Mouse (Mus musculus) heart, adult 2 months (tissue): ENCODE measurements around the gene Prtg. TPM values are rescaled to one million over a fixed set of nuclear protein-coding genes. Genes with fewer than 3 reads are reported as not detected.

Experiments used
- DNase-seq, 2 experiments: peaks; one replicate each; pipeline ENCODE4 v3.0.0; 2021
- H3K27ac ChIP-seq: fragments of 200-600 bp; 2 replicates; pipeline ENCODE4 v1.8.1; 2022
- H3K27me3 ChIP-seq: fragments of 200-500 bp; 2 replicates; pipeline ENCODE4 v1.6.1; 2012; ENCODE audit warnings: mild to moderate bottlenecking, low read length, inconsistent platforms, mixed read lengths; ENCODE audit not compliant: control insufficient read depth, insufficient read depth
- H3K36me3 ChIP-seq: fragments of 200-500 bp; 2 replicates; pipeline ENCODE4 v1.6.1; 2012; ENCODE audit warnings: low read length, inconsistent platforms; ENCODE audit not compliant: control insufficient read depth, insufficient read depth
- H3K4me1 ChIP-seq: fragments of 200-500 bp; 2 replicates; pipeline ENCODE4 v1.6.1; 2011; ENCODE audit warnings: low read length; ENCODE audit not compliant: control insufficient read depth, insufficient read depth
- H3K4me3 ChIP-seq: fragments of 200-600 bp; 2 replicates; pipeline ENCODE4 v1.8.1; 2022
- H3K79me2 ChIP-seq: fragments of 200-500 bp; replicated peaks from 2 replicates; pipeline ENCODE4 v1.6.1; 2012; ENCODE audit warnings: mild to moderate bottlenecking, inconsistent platforms, low read length, moderate library complexity, mixed read lengths; ENCODE audit not compliant: control insufficient read depth, insufficient read depth
- H3K9ac ChIP-seq: fragments of 200-500 bp; 2 replicates; pipeline ENCODE4 v1.6.1; 2012; ENCODE audit warnings: low read depth, mild to moderate bottlenecking, control low read depth, inconsistent platforms, low read length, mixed read lengths
- CTCF ChIP-seq: fragments of 200-600 bp; IDR thresholded peaks from 2 replicates; pipeline ENCODE4 v1.8.1; 2022; ENCODE audit warnings: antibody characterized with exemption, mild to moderate bottlenecking, moderate library complexity
- EP300 ChIP-seq: fragments of 200-500 bp; IDR thresholded peaks from 2 replicates; pipeline ENCODE4 v1.6.1; 2011; ENCODE audit warnings: low read depth, low read length, control low read depth; ENCODE audit not compliant: insufficient read depth
- POLR2A ChIP-seq: fragments of 200-500 bp; IDR thresholded peaks from 2 replicates; pipeline ENCODE4 v1.6.1; 2011; ENCODE audit warnings: mild to moderate bottlenecking, low read depth, low read length, control low read depth; ENCODE audit not compliant: insufficient read depth
- WGBS: fragments of 180-500 bp; shearing (Covaris S2); methylation state at CpG from one replicate; pipeline ENCODE4 v1.1.7; 2018; 5-methylcytosine and 5-hydroxymethylcytosine counted together
- intact Hi-C: fragments of 180-260 bp; cut with DNase I; formaldehyde crosslinking; loops from one replicate; pipeline ENCODE4 v1.15.1; 2025
- long read RNA-seq: library from polyadenylated mRNA; stranded (forward); transcript quantifications from one replicate; pipeline ENCODE4 v2.0.0, GENCODE M21; 2021
- polyA plus RNA-seq: library from polyadenylated mRNA; depleted of rRNA; stranded (reverse); fragments of >200 nt; gene quantifications from 2 replicates; pipeline ENCODE4 v1.2.3, GENCODE M21; 2012; rRNA removed
- total RNA-seq, 2 experiments: library from RNA; stranded (reverse); gene quantifications; 2 replicates each; pipeline ENCODE4 v1.2.3; 2021

The Prtg gene
- total RNA-seq, result under 1 TPM; 0.02 to 0.05 TPM
- polyA plus RNA-seq, result 0.12 and 0.27 TPM in 2 replicates
- long read RNA-seq, result 0 reads

- peak within 1 kb of the TSS; percentile 46 for H3K9ac ChIP-seq
- TF ChIP-seq POLR2A (no peak), EP300 (no peak), CTCF (no peak)
- H3K4me1 ChIP-seq, result no peaks in the 10 kb centered on the region
- H3K27ac ChIP-seq, result no peak within 1 kb of the TSS
- no peaks in the 10 kb centered on the region for H3K79me2 ChIP-seq
- H3K36me3 ChIP-seq, result no peaks in the 10 kb centered on the region
- peak within 1 kb of the TSS; percentile 64 for H3K4me3 ChIP-seq
- peaks cover 2% of the 10 kb centered on the region for H3K27me3 ChIP-seq
- intact Hi-C loops, result loop anchor here (5.0 kb wide), 1 partner anchor 75 kb away; no protein-coding TSS in a partner anchor
- peak; percentile 22 to 31 for DNase-seq
- 1% methylated on average over 55 of the region's 57 CpGs for WGBS
Observed at GRCm38 (mm10) chr9:72806731-72807419, at the start of gene Prtg. Gene Prtg, plus strand, starts transcription at chr9:72806874.

GRCm38 (mm10) chr9:72757143-72757542 is 49.5 kb upstream of the Prtg start:
- WGBS, result 83% methylated on average over 5 of the region's 5 CpGs
- no peaks in the 10 kb centered on the region for H3K27me3 ChIP-seq
- intact Hi-C loops, result no loop called here

DNA sequence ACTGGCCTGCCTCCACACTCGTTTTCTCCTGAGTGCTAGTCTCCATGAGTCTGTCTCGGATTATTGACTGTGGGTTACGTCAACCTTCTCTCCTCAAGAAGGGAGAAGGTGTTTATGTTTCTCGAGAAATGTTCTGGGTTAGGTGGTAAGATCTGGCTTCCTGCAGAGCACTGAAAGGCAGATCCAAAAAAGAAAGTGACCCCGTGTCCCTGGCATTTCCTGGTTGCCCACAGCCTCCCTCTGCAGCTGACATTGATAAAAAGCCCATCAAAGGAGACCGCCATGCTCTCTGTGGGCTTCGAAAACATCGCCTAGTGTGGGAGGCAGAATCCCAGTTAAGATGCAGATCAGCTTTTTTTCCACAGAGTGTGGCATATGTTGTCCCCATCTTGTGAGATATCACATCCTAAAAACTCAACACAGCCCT is 48.0 kb upstream of the Prtg start:
- Histone ChIP-seq H3K4me3 (no peak overlapping the region), H3K36me3 (no peaks in the 10 kb centered on the region), H3K27ac (no peak overlapping the region), H3K79me2 (no peaks in the 10 kb centered on the region), H3K4me1 (no peaks in the 10 kb centered on the region; the same call in 1 of the 2 replicates), H3K9ac (no peak overlapping the region), H3K27me3 (no peaks in the 10 kb centered on the region)
- 40% methylated on average over 8 of the region's 8 CpGs for WGBS
- no peak for DNase-seq
- intact Hi-C loops, result no loop called here
- TF ChIP-seq CTCF (no peak), EP300 (no peak), POLR2A (no peak)

More at GRCm38 (mm10) chr9:72757143-72757542, 49.5 kb upstream of the Prtg start:
- Histone ChIP-seq H3K36me3 (no peaks in the 10 kb centered on the region), H3K4me3 (no peak overlapping the region), H3K79me2 (no peaks in the 10 kb centered on the region), H3K4me1 (no peaks in the 10 kb centered on the region), H3K9ac (no peak overlapping the region), H3K27ac (no peak overlapping the region)
- TF ChIP-seq CTCF, result no peak
- TF ChIP-seq EP300, result no peak
- TF ChIP-seq POLR2A, result no peak
- DNase-seq, result no peak

DNA sequence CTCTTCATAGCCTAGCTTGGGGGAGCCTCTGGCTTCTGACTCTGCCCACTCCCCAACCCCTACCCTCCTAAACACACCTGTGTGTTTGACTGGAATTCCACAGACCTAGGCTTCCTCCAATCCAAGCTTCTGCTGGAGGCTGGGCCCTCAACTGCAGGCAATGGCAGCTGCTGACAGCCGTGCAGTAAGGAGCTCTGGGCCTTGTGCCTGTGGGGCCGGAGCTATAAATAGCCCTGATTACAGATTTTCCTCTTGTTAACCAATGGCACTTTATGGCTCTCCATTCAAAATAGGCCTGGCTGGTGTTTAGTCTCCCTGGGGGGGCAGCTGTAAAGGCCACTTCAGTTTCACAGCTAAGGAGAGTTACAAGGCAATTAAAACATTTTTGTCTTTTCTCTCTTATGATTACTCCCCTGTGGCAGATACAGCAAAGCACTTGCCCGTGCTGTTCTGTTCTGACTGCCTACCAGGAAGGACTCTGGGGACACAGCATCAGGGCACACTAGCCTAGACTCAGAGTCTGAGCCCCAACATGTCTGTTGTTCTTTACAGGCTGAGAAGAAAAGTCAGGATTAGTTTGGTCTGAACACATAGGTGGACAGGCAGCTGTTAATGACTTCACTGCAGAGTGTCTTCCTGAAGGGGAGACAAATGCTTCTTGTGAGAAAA is 43.5 kb upstream of the Prtg start:
- H3K79me2 ChIP-seq, result no peaks in the 10 kb centered on the region
- no peak overlapping the region for H3K9ac ChIP-seq
- no peaks in the 10 kb centered on the region for H3K36me3 ChIP-seq
- H3K4me1 ChIP-seq, result no peaks in the 10 kb centered on the region; the same call in 1 of the 2 replicates
- H3K4me3 ChIP-seq, result no peak overlapping the region
- TF ChIP-seq CTCF (no peak), POLR2A (no peak), EP300 (peak; percentile 28; the same call in 1 of the 2 replicates)
- peak; percentile 45 to 63 for DNase-seq
- WGBS, result 6% methylated on average over 3 of the region's 3 CpGs
- peak overlapping the region; percentile 41 for H3K27ac ChIP-seq
- intact Hi-C loops, result no loop called here
- H3K27me3 ChIP-seq, result no peaks in the 10 kb centered on the region

DNA sequence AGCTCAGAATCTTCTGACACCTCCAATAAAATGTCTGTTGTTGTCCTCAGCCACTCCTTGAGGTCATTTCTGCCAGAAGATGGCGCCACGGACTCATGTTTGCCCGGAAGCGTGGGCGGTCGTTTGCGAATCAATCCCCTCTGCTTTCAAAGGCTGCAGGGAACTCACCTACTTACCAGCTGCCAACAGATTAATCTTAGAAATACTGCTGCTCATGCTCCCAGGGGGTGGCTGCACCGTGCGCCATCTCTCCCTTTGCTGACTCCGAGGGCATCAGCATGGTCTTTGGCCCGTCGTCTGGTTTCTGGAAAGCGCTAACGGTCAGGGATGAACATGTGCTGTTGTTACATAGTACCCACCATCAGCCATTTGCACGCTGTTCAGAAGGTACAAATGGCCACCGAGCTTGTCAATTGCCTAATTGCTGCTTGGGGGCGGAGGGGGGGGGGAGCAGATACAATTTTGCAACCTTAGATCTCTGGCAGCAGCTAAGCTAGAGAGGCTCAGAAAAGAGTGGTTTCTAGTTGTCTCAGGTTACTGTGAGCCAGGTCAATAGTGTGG is 39.8 kb upstream of the Prtg start:
- 3% methylated on average over 17 of the region's 17 CpGs for WGBS
- Histone ChIP-seq H3K4me3 (peak overlapping the region; percentile 44), H3K36me3 (no peaks in the 10 kb centered on the region), H3K9ac (no peak overlapping the region), H3K27ac (no peak overlapping the region), H3K4me1 (no peaks in the 10 kb centered on the region; the same call in 1 of the 2 replicates), H3K79me2 (no peaks in the 10 kb centered on the region), H3K27me3 (no peaks in the 10 kb centered on the region; the same call in 1 of the 2 replicates)
- peak; percentile 80 to 88 for DNase-seq
- TF ChIP-seq POLR2A (no peak), EP300 (peak; percentile 77; the same call in 1 of the 2 replicates), CTCF (peak; percentile 93)
- intact Hi-C loops, result loop anchor here (1.0 to 5.0 kb wide), 2 partner anchors 117 to 325 kb away; no protein-coding TSS in a partner anchor
